Mouse (Mus musculus) heart, embryonic 16.5 days (tissue): Measurements from ENCODE around the gene Timd4. TPM values are rescaled to one million over a fixed set of nuclear protein-coding genes. Genes with fewer than 3 reads are reported as not detected.

Experiments used
- polyA plus RNA-seq: library from polyadenylated mRNA; unstranded; fragments of >200 nt; fragmentation: Nextera tagmentation; extraction: Ambion mirVana; gene quantifications from 2 replicates; pipeline ENCODE4 v1.2.1, GENCODE M21; 2015

Timd4 gene
- polyA plus RNA-seq, 1 experiment from 2014 or later, result 0.84 TPM

Other genes with a start within 250 kb of the Timd4 start
- 0.09 and 0.16 TPM in 2 replicates for gene BC053393, start 239.3 kb upstream of the Timd4 start, polyA plus RNA-seq
- gene Dppa1, start 181.5 kb upstream of the Timd4 start, polyA plus RNA-seq, result not detected in 2 replicates
- 0.08 TPM in 1 of 2 replicates, not detected in the other for gene Timd2, start 103.7 kb upstream of the Timd4 start, polyA plus RNA-seq
- 0.16 TPM in 1 of 2 replicates, not detected in the other for gene Havcr1, start 75.7 kb upstream of the Timd4 start, polyA plus RNA-seq